Mouse (Mus musculus) hindbrain, postnatal 0 days (tissue): ENCODE measurements around the gene Klhdc8b. TPM values are rescaled to one million over a fixed set of nuclear protein-coding genes. Genes with fewer than 3 reads are reported as not detected.

Experiments
- ATAC-seq: fragments of 200-750 bp; cut with Nextera tagmentation; 2 replicates; pipeline ENCODE4 v1.8.0; 2017; ENCODE audit warnings: mild to moderate bottlenecking, moderate TSS enrichment, moderate library complexity
- DNase-seq: peaks from one replicate; pipeline ENCODE4 v3.0.0-alpha.2; 2015; ENCODE audit warnings: low spot score
- H3K27ac ChIP-seq: fragments of 300-500 bp; sonication (generic); 2 replicates; pipeline ENCODE4 v1.5.1; 2014; ENCODE audit warnings: mild to moderate bottlenecking
- H3K27me3 ChIP-seq: fragments of 300-500 bp; sonication (generic); 2 replicates; pipeline ENCODE4 v1.6.1; 2014; ENCODE audit warnings: low read length, mixed read lengths; ENCODE audit not compliant: insufficient read depth
- H3K36me3 ChIP-seq: fragments of 300-500 bp; sonication (generic); 2 replicates; pipeline ENCODE4 v1.6.1; 2014; ENCODE audit warnings: low read length, mixed read lengths; ENCODE audit not compliant: insufficient read depth
- H3K4me1 ChIP-seq: fragments of 300-500 bp; sonication (generic); 2 replicates; pipeline ENCODE4 v1.6.1; 2014; ENCODE audit warnings: antibody characterized with exemption, low read length, mixed read lengths; ENCODE audit not compliant: insufficient read depth
- H3K4me2 ChIP-seq: fragments of 300-500 bp; sonication (generic); 2 replicates; pipeline ENCODE4 v1.6.1; 2014; ENCODE audit warnings: low read depth, mild to moderate bottlenecking, low read length, moderate library complexity, mixed read lengths
- H3K4me3 ChIP-seq: fragments of 300-500 bp; sonication (generic); 2 replicates; pipeline ENCODE4 v1.5.1; 2014; ENCODE audit warnings: low read length
- H3K9ac ChIP-seq: fragments of 300-500 bp; sonication (generic); replicated peaks from 2 replicates; pipeline ENCODE4 v1.6.1; 2014; ENCODE audit warnings: mild to moderate bottlenecking, low read length, moderate library complexity, mixed read lengths
- H3K9me3 ChIP-seq: fragments of 300-500 bp; sonication (generic); 2 replicates; pipeline ENCODE4 v1.6.1; 2016; ENCODE audit warnings: low read length, mixed read lengths
- CTCF ChIP-seq: IDR thresholded peaks from 2 replicates; pipeline ENCODE4 v1.5.1; 2016; ENCODE audit warnings: antibody characterized with exemption, control low read depth, low read depth
- WGBS: fragments of 180-500 bp; shearing (Covaris S2); extraction: QIAGEN DNeasy Blood & Tissue Kit; methylation state at CpG from one replicate; pipeline ENCODE4 v1.1.7; 2014; 5-methylcytosine and 5-hydroxymethylcytosine counted together
- polyA plus RNA-seq: library from polyadenylated mRNA; unstranded; fragments of >200 nt; fragmentation: Nextera tagmentation; extraction: Ambion mirVana; gene quantifications from 2 replicates; pipeline ENCODE4 v1.2.1, GENCODE M21; 2015
- total RNA-seq: library from RNA; depleted of rRNA; stranded (reverse); fragments of >200 nt; gene quantifications from 2 replicates; pipeline ENCODE4 v1.2.3, GENCODE M21; 2014

Gene Klhdc8b
- total and polyA plus RNA-seq, 2 experiments from 2014 or later, result 46.5 to 72.8 TPM

DNA sequence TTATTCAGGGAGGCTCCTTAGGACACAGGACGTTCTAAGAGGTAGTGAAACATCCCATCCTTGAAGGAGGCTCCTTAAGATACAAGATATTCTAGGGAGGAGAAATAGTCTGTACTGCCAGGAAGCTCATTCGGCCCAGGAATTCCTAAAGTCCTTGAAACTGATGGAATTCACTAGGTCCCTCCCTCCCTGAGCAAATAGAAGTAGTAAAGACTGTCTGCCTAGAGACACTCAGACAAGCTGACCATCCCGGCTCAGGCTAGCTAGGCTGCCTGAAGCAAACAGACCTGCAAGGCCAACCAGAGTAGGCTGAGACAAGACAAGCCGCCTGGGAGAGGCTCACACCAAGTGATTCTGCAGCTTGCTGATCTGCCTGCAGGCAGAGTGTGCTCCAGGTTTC, 8.5 kb upstream of the Klhdc8b start:
- ATAC-seq (no peak), DNase-seq (no peak)
- Histone ChIP-seq H3K4me2 (no peak overlapping the region), H3K27me3 (no peaks in the 10 kb centered on the region), H3K9ac (no peak overlapping the region), H3K4me1 (no peaks in the 10 kb centered on the region), H3K4me3 (no peak overlapping the region), H3K36me3 (peaks cover 4% of the 10 kb centered on the region; the same call in 1 of the 2 replicates), H3K27ac (no peak overlapping the region), H3K9me3 (no peaks in the 10 kb centered on the region)
- WGBS, result 76% methylated on average over 4 of the region's 4 CpGs
- TF ChIP-seq CTCF, result no peak

GRCm38 (mm10) chr9:108469430-108469829, 8.0 kb upstream of the Klhdc8b start:
- H3K27ac ChIP-seq, result no peak overlapping the region
- H3K9me3 ChIP-seq, result no peaks in the 10 kb centered on the region
- no peak for DNase-seq
- peaks cover 4% of the 10 kb centered on the region; the same call in 1 of the 2 replicates for H3K36me3 ChIP-seq
- no peak overlapping the region for H3K4me2 ChIP-seq
- ATAC-seq, result no peak
- no peaks in the 10 kb centered on the region for H3K4me1 ChIP-seq
- no peaks in the 10 kb centered on the region for H3K27me3 ChIP-seq
- H3K9ac ChIP-seq, result no peak overlapping the region
- no peak overlapping the region for H3K4me3 ChIP-seq
- 84% methylated on average over 5 of the region's 5 CpGs for WGBS
- TF ChIP-seq CTCF, result no peak

- Histone ChIP-seq H3K4me3 (no peak overlapping the region), H3K4me1 (peaks cover 2% of the 10 kb centered on the region), H3K9ac (no peak overlapping the region), H3K36me3 (peaks cover 19% of the 10 kb centered on the region; the same call in 1 of the 2 replicates), H3K4me2 (no peak overlapping the region), H3K27ac (no peak overlapping the region), H3K27me3 (no peaks in the 10 kb centered on the region), H3K9me3 (no peaks in the 10 kb centered on the region)
- WGBS, result 90% methylated on average over 2 of the region's 2 CpGs
- ATAC-seq (no peak), DNase-seq (no peak)
- no peak for TF ChIP-seq CTCF
Measured at GRCm38 (mm10) chr9:108466219-108466618, 4.8 kb upstream of the Klhdc8b start.

DNA sequence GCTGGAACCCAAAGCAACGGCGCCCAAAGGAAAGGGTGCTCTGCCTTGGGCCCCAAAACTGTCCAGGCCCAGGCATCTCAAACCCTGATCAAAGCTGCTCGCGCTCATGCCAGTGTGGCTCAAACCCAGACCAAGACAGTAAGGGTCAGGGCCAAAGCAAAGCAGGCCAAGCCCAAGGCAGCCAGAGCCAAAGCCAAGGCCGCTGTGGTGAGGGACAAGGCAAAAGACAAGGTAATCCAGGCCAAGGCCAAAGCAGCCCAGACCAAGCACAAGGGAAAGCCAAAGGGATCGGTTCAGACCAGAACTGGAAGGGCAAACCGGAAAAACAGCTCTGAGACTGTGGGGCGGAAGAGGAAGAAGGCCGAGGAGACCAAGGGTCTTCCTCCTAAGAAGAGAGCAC, 2.3 kb upstream of the Klhdc8b start:
- Histone ChIP-seq H3K4me1 (peaks cover 3% of the 10 kb centered on the region), H3K27me3 (no peaks in the 10 kb centered on the region), H3K9me3 (no peaks in the 10 kb centered on the region), H3K36me3 (peaks cover 19% of the 10 kb centered on the region; the same call in 1 of the 2 replicates), H3K27ac (no peak overlapping the region), H3K9ac (no peak overlapping the region), H3K4me3 (no peak overlapping the region), H3K4me2 (no peak overlapping the region)
- no peak for ATAC-seq
- WGBS, result 97% methylated on average over 9 of the region's 9 CpGs
- TF ChIP-seq CTCF, result no peak
- DNase-seq, result no peak

DNA sequence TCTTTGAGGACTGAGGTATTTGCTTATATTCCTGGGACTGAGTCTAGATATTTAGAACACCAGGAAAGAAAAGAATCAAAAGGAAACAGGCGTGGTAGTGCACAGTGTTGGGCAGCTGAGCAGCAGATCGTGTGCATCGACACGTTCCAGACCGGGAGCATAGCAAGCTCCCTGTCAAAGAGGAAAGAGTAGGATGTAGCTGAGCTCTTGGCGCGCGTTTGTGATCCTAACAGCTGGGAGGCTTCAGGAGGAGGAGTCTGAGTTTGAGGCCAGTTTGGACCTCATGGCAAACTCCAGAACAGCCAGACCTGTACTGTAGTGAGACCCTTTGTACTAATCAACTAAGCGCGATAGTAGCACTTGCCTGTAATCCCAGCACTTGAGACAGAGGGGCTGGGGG, 811 bp upstream of the Klhdc8b start:
- H3K4me2 ChIP-seq, result peak overlapping the region; percentile 95; the same call in 1 of the 2 replicates
- no peaks in the 10 kb centered on the region for H3K27me3 ChIP-seq
- WGBS, result 86% methylated on average over 10 of the region's 10 CpGs
- no peaks in the 10 kb centered on the region for H3K9me3 ChIP-seq
- H3K36me3 ChIP-seq, result peaks cover 19% of the 10 kb centered on the region; the same call in 1 of the 2 replicates
- ATAC-seq (no peak), DNase-seq (no peak)
- no peak overlapping the region for H3K4me3 ChIP-seq
- no peak for TF ChIP-seq CTCF
- no peak overlapping the region for H3K9ac ChIP-seq
- peaks cover 3% of the 10 kb centered on the region for H3K4me1 ChIP-seq
- no peak overlapping the region for H3K27ac ChIP-seq

DNA sequence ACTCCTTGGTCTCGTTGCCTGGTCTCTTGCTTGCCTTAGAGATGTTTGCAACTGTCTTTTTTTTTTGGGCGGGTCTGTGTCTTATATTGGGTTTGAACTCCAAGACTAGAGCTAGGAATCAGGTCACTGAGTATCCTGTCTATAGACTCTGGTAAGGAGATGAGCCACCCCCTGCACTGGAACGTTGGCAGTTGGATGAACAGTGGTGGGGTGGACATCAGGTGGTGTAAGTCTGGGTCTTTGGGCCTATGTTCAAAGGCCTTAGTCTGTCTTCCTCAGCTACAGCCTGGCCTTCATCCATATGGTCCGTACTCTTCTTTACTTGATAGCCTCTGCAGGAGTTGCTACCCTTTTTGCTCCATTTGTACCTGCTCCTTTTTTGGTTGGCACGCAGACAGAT, 294 bp upstream of the Klhdc8b start:
- no peak overlapping the region for H3K9ac ChIP-seq
- ATAC-seq, result no peak
- H3K4me3 ChIP-seq, result peak overlapping the region; percentile 91; the same call in 1 of the 2 replicates
- no peak for TF ChIP-seq CTCF
- WGBS, result 90% methylated on average over 5 of the region's 5 CpGs
- H3K4me1 ChIP-seq, result peaks cover 3% of the 10 kb centered on the region
- peak overlapping the region; percentile 95 for H3K4me2 ChIP-seq
- no peaks in the 10 kb centered on the region for H3K27me3 ChIP-seq
- DNase-seq, result no peak
- H3K36me3 ChIP-seq, result peaks cover 19% of the 10 kb centered on the region; the same call in 1 of the 2 replicates
- H3K9me3 ChIP-seq, result no peaks in the 10 kb centered on the region
- H3K27ac ChIP-seq, result no peak overlapping the region

GRCm38 (mm10) chr9:108460319-108461178, 832 bp downstream of the Klhdc8b start, which contains the start of gene Ccdc71:
Gene Ccdc71, plus strand, starts transcription at chr9:108460527.
- Histone ChIP-seq H3K9me3 (no peaks in the 10 kb centered on the region), H3K27me3 (no peaks in the 10 kb centered on the region), H3K4me3 (peak within 1 kb of the TSS; percentile 91), H3K36me3 (peaks cover 18% of the 10 kb centered on the region; the same call in 1 of the 2 replicates), H3K4me1 (peaks cover 3% of the 10 kb centered on the region), H3K4me2 (peak within 1 kb of the TSS; percentile 95), H3K9ac (peak within 1 kb of the TSS; percentile 89), H3K27ac (peak within 1 kb of the TSS; percentile 91)
- WGBS, result 1% methylated on average over 39 of the region's 52 CpGs
- peak; percentile 94 for DNase-seq
- TF ChIP-seq CTCF, result no peak
- ATAC-seq, result peak; percentile 89
